Mouse (Mus musculus): ENCODE results near the gene Pde10a.

Pde10a gene

DNA sequence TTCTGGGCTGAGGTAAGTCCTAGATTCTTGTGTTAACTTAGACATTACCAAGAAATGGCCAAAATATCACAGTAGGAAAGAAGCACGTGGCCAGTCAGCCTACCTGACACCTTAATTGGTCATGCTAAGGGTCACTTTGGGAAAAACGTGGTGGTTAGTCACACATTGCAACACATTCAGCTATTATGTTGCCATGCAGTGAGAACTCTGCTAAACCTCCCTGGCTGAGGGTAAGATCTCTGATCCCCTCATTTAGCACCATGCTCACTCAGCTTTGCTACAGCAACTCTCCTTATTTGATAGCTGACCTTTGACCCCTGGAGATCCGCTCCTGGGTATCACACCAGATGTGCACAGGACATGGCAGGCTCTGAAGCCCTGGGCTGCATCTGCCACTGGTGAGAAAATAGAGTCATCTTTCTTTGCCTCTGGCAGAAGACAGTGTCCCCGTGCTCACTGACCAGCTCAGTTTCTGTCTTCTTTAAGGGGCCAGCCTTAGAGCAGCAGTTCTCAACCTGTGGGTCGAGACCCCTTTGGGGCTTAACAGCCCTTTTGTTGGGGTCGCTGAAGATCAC is 449.7 kb downstream of the Pde10a start:
- DNase-seq, result no peak

DNA sequence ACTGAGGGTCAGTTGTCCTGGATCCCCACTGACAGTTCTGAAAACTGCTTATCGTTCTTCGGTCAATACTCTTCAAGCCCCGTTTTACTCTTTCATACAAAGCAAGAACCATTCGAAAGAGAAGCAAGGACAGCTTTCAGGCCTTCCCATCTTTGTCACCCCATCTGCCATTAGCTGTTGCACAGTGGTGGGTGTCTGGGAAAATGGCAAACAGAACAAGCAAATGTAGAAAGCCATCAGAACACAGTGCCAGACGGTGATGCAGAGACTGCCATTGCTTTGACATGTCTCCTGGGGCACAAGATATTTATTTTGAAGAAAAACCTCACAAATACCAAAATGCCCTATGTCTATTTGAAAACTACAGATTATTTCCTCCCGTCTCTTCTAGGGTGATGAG is 451.6 kb downstream of the Pde10a start:
- DNase-seq, result no peak

DNA sequence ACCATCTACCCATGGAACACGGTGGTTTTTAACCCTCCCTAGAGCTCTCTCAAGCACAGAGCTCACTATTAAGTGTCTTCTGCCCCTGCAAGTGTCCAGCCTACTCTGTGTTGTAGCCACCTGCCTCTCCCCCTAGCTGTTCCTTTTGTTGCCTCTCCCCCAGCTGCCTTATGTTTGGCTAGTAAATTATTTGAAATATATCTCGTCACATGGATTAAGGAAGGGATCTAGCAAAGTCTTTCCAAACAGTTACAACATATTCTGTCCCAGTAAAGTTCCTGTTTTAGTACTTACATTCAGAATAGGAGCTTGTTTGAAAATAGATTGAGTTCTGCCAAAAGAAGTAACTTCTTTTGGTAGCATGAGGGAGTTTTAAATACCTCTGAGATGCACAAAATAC is 452.1 kb downstream of the Pde10a start:
- DNase-seq, result no peak

DNA sequence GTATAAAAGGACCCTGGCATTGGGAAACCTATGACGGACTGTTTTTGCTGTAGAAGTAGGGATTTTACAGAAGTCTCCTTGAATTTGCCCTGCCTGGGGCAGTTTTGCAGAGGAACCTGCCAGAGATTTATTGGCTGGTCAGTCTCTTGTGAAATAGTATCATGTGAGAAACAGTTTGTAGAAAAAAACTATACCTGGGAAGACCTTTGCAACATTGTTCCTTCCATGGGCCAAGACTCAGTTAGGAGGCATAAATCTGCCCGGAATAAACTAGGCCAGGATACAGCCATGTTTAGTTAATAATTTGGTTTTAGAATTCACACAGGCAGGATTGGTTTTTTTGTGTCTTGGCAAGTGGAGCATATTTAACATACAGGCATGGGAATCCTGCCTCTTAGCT is 458.4 kb downstream of the Pde10a start:
- no peak for DNase-seq

DNA sequence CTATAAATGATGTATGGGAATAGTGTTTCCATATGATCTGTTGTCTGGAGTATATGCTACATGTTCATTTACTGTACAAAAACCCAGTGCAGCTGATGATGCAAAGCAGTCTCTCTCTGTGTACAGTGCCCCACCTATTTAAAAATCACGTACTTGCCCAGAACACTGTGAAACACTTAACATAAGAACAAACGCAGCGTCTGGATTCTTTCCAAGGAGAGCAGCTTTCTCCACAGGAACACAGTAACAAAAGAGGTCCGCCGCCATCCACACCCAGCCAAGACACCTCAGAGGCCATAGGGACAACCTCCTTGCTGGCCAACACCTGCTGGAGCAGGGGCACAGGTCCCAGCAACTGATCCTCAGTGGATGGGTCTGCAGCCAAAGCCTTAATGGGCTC is 460.5 kb downstream of the Pde10a start:
- no peak for DNase-seq

DNA sequence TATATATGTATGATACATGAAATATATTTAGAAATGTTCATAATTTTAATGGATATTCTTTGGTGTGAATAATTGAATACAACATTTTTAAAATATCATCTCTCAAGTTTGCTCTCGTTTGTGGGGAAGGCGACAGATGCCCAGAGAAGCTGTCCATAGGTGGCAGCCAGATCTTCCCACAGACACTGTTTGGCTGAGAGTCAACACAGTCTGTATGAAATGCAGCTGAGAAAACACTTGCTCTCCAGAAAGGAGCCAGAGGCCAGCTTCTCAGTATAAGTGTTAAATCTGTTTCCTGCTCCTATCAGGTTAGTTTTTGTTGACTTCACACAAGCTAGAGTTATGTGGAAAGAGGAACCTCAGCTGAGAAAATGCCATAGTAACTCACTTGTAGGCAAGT is 461.4 kb downstream of the Pde10a start:
- DNase-seq, result no peak

DNA sequence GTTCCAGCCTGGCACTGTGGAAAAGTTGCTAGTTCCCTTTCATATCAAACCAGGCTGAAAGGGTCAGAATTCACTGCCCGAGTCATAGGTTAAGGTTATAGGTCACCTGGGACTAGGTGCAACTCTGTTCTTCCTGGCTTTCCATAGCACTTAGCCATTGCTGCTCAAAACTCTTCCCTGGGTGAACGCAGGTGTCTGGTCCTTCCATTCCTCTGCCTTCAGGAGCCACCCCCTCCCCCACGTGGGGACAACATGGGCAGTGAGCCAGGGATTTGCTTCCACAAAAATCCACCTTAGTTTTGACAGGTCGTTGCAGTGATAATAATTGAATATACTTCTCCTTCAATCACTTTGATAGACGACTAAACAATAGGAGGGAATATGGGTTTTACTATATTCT is 462.2 kb downstream of the Pde10a start:
- DNase-seq, result peak in 1 of 2 experiments; percentile 12

DNA sequence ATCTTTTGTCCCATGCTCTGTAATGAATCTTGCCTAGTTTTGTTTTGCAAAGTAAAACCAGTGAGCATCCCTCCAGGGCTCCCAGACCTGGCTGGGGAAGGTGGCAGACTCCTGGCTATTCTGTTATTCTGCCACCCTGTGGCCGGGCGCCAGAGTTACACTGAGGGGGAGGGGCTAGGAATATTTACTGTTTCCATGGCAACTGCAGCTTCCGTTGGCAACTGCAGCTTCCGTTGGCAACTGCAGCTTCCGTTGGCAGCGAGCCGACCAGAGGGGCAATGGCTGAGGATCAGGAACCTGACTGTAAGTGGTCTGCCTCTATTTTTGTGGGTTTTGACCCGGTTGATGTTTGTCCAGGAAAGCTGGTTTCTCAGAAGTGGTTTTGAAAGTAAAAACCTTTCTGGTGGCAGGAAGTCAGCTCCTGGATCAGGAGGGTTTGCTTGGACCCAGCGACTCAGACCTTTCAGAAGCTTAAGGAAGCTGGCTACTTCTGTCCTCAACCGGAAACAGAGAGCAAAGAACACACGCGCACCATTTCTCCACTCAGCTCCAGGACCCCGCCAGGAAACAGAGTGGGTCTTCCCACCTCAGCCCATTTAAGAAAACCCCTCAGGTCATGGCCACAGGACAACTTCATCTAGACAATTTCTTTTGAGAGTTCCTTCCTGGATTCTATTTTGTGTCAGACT is 463.1 kb downstream of the Pde10a start, which contains the start of gene 1700010I14Rik:
1700010I14Rik (plus strand) TSS at position 215 of the 689 bp plus-strand sequence.
- peak; percentile 90 to 95 for DNase-seq

DNA sequence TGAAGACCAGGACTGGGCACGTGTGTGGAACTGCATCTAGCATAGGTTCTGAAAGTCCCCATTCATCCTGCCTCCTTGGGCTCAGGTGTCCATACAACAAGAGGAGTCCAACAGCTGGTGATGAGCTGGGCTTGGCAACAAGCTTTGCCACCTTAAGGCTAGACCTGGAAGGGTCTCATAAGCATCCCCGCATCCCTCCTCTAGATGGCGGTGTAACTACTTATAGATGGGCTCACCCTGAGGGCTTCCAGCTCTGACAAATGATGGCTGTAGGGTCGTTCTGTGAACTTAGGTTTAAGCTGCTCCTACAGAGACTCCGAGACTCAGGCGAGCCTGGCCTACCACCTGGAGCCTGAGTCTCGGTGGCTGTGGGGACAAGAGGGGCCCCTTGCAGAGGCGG is 466.0 kb downstream of the Pde10a start:
- peak in 1 of 2 experiments; percentile 37 for DNase-seq

DNA sequence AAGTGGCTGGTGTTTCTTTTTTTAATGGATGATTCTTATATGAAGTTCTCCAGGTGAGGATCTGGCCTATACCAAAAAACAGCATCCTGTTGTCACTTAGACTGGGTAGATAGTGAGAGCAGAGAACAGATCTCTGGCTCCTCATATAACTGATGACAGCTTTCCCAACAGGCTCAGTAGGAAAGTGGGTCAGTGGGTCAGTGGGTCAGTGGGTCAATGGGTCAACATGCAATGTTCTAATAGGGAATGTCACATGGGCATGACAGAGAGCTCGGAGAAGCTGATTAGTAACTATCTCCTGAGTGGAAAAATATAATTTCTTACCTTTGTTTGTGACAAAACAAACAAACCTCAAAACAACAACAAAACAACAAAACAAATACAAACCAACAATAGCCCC is 470.2 kb downstream of the Pde10a start:
- peak in 1 of 2 experiments; percentile 51 for DNase-seq

DNA sequence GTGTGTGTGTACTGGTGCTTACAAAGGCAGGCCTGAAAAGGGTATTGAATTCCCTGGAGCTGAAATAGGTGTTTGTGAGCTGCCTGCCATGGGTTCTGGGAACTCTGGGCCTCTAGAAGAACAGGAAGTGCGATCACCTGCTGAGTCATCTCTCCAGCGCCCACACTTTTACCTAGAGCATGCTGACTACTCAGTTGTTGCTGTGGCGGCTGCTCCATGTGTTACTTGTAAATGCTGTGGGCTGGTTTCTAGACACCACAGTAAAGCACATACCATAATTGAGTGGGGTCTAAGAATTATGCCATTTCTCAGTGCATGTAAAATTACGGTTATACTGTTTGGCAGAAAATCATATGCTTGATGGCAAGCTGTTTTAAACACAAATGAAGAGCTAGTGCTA is 477.3 kb downstream of the Pde10a start:
- no peak for DNase-seq

DNA sequence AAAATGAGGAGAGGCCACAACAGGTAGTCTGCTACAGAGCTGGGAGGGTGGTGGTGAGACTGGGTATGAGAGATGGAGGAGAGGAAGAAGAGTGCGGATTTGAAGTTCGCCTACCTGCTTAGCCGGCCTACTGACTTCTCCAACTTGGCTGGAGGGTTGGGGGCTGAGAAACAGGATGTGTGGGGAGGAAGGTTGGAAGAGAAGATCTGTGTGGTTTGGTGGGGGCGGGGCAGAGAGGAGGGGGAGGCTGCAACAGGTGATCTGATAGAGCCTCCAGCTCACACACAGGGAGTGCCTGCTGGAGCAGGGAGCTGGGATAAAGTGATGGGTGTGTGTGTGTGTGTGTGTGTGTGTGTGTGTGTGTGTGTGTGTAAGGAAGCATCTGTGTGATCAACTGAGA is 479.3 kb downstream of the Pde10a start:
- DNase-seq, result no peak

DNA sequence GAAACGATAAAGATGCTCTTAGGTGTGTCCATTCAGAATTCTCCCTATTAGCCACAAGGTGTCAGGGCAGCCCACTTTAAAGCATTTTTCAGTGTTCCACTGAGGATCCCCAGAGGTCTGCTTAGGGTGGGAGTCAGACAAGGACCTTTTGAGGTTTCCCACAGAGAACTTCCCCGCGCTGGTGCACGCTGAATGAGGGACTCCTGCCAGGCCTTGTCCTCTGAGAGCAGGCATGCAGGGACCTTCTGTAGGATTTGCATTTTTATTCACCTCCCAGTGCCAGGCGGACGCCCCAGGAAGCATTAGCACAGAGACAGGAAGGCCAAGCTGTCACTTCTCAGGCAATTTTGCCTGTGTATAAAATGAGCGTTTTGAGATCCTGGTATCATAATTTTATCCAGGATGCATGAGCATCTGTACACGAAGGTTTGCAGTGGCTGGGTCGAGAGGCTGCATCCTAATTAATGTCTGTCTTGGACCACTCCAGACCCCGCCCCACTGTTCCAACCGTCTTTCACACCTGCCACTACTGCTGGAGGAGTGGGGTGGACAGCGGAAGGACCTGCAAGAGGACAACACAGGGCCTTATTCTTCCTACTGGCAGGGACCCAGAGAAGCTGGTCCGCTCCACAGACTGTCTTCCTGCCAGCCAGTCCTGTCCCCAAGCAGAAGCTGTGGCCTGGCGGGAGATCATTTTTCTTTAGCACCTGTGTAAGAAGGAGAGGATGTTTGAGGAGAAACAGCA is 498.2 kb downstream of the Pde10a start:
- DNase-seq, result no peak

DNA sequence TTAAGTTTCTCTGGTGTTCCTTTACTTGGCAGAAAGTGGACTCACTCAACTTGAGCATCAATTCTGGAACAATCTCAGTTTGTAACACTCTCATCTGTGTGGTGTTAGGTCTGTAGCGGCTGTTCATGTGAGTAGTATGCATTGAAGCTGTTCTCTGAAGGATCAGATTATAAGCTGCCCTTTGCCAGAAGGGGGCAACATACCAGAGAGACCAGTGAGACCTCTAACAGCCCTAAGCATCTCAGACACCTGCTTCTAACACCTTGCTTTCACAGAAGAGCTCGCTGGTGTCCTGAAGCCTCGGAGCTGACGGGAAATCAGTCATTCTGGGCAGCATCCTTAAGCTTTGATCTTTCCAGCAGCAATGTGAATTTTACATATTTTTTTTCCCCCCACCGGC is 505.0 kb downstream of the Pde10a start:
- DNase-seq, result no peak

DNA sequence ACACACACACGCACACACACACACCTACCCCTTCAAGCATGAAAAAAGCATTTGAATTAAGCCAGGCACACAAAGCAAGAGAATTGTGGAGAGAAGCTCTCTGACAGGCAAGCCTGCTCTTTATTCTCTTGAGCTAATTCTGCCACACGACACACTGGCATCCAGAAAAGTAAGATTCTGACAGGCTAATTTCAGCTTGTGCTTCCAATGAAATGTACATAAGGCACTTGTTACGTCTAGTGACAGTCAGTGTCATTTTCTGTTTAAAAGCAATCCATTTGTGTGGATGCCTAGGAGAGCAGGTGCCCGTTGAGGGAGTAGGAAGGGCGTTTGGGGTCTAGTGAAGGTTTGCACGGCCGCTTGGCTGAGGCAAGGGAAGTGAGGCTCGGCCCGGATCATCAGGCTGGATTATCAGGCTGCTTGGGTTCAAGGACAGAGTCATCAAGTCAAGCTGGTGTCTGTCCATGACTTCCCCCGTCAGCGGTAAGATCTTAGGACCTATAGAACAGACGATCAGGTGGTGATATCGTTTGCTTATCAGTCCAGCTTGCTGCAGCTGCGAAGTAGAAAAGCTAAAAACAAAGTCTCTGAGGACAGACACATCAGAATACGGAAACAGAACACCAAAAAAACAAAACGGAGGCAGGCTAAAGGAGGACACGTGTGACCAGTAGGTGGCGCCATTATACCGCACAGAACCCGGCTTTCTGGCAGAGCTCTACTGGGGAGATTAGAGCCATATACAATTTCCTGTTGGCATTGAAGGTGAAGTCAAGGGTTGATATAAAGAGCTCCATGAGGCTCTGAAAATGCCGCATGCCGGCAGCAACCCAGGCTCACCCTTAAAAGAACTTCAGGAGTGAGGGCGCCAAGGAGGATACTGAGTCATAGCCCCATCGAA is 506.3 kb downstream of the Pde10a start:
- peak; percentile 47 to 85 for DNase-seq

DNA sequence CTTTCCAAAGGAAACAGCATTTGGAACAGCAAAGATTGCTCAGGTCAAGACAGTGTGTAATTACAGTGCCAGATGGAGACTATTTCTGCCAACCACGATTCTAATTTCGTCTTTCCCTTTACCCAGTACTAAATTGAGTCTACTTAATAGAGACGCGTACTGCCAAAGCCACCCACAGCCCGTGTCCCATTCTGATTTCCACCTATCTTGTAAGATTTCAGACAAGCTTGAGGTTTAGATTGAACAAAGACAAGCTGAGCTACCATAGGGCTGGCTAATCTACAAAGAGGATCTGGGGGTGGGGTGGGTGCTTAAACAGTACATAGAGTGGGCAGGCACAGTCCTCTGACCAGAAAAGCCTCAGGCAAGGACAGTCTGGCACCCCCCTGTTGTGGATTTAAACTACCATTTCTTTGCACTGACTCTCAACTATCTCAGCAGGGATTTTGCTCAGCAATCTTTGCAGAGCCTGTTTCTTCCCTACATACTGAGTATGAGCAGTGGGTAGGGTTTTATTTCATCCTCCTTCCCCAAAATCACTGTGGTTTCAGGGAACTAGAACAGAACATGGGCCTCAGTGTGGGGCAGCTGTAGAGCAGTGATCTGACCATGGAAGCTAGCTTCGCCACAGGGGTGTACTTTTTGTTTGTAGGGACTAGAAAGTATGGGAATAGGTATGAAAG is 507.3 kb downstream of the Pde10a start:
- no peak for DNase-seq

DNA sequence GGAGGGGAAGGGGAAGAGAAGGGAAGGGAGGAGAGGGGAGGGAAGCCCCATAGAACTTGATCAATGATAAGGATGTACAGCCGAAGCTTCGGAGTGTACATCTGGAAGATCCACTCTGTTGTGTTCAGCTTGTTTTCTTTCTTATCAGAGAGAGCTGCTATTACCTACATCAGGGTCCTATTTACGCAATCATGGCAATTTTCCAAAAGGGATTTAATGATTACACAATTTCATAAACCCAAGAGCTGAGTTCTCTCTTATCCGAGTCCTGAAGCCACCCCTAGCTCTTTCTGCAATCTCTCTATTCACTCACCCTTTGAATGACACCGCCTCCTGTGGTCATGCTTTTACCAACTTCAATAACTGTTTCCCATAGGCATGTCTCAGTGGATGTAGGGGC is 508.3 kb downstream of the Pde10a start:
- DNase-seq, result no peak

DNA sequence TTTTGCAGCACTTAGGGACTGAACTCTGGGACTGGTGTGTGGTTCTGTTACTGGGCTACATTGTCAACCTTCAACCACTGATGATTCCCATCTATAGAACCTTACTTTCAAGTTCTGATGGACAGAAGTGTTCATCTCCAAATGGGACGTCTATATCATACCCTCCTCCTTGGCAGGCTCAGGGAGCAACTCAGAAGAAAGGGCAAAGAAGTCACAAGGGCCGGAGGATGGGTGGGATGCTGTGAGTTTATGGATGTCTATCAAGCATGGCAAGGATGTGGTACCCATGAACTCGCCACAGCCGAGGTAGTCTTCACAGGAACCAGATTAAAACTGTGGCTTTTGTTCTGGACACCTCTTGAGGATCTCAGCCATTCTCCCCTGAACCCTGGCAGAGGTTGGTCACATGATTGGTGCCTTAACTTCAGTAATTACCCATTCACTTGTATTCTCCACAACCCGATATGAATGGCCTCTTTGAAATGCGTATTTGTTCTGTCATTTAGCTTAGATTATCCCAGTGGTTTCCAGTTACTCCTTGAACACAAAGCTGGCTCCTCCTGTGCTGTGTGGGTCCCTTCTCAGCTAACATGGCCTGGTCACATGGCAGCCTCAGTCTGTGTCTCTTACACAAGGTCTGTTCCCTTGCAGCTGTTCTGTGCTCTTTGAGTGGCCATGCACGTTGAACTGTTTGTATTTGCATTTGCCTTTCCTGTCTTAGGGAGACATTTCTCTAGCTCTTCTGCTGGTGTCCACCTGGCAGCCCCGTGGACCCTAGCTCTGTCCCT is 510.6 kb downstream of the Pde10a start:
- DNase-seq, result no peak
